Mouse (Mus musculus): ENCODE measurements around the gene Rnf213.
A peak's percentile ranks its signal among the peaks of the same experiment; 100 is the strongest.

The Rnf213 gene

GRCm38 (mm10) chr11:119390271-119391231, 2.3 kb upstream of the Rnf213 start:
- peak; percentile 36 for DNase-seq

GRCm38 (mm10) chr11:119391386-119392000, 1.4 kb upstream of the Rnf213 start:
- peak; percentile 27 for DNase-seq

GRCm38 (mm10) chr11:119392001-119392614, 792 bp upstream of the Rnf213 start:
- DNase-seq = peak; percentile 88

- no peak for DNase-seq
These were observed 544 bp downstream of the Rnf213 start for GRCm38 (mm10) chr11:119393483-119393804.

- DNase-seq = no peak
These were observed 1.3 kb downstream of the Rnf213 start for GRCm38 (mm10) chr11:119394210-119394609.

GRCm38 (mm10) chr11:119395394-119395793, 2.5 kb downstream of the Rnf213 start:
- no peak for DNase-seq

GRCm38 (mm10) chr11:119395931-119396330, 3.0 kb downstream of the Rnf213 start:
- no peak for DNase-seq

GRCm38 (mm10) chr11:119396461-119396860, 3.6 kb downstream of the Rnf213 start:
- no peak for DNase-seq

- no peak for DNase-seq
These were observed 9.7 kb downstream of the Rnf213 start for GRCm38 (mm10) chr11:119402501-119403160.

GRCm38 (mm10) chr11:119404627-119405026, 11.7 kb downstream of the Rnf213 start:
- DNase-seq = peak; percentile 70

- no peak for DNase-seq
These were observed 14.5 kb downstream of the Rnf213 start for GRCm38 (mm10) chr11:119407381-119407780.

GRCm38 (mm10) chr11:119407977-119408376, 15.1 kb downstream of the Rnf213 start:
- DNase-seq = no peak

- no peak for DNase-seq
These were observed 26.6 kb downstream of the Rnf213 start for GRCm38 (mm10) chr11:119419327-119420118.

GRCm38 (mm10) chr11:119420426-119420825, 27.5 kb downstream of the Rnf213 start:
- no peak for DNase-seq

GRCm38 (mm10) chr11:119427431-119427830, 34.5 kb downstream of the Rnf213 start:
- no peak for DNase-seq

- no peak for DNase-seq
These were observed 35.1 kb downstream of the Rnf213 start for GRCm38 (mm10) chr11:119427986-119428385.

GRCm38 (mm10) chr11:119428649-119429136, 35.8 kb downstream of the Rnf213 start:
- DNase-seq = peak; percentile 93

- no peak for DNase-seq
These were observed 38.6 kb downstream of the Rnf213 start for GRCm38 (mm10) chr11:119431516-119431915.

GRCm38 (mm10) chr11:119432706-119433105, 39.8 kb downstream of the Rnf213 start:
- DNase-seq = peak; percentile 79

- no peak for DNase-seq
These were observed 41.4 kb downstream of the Rnf213 start for GRCm38 (mm10) chr11:119434316-119434715.

GRCm38 (mm10) chr11:119435880-119436872, 43.3 kb downstream of the Rnf213 start:
- peak; percentile 31 for DNase-seq

Data from liver (tissue).